Mouse (Mus musculus): Measurements from ENCODE around the gene Chp2. TPM values are rescaled to one million over a fixed set of nuclear protein-coding genes. Genes with fewer than 3 reads are reported as not detected.

Gene Chp2
- polyA plus RNA-seq, 1 experiment from 2014 or later: not detected

GRCm38 (mm10) chr7:122247254-122247864, 28.1 kb downstream of the Chp2 start:
- WGBS: 82% methylated on average over 10 of the region's 10 CpGs
- ATAC-seq (ENCODE audit: insufficient read depth, low FRiP score, low TSS enrichment) (no peak), DNase-seq (ENCODE audit: low spot score) (no peak)
- Histone ChIP-seq H3K4me1 (ENCODE audit: control insufficient read depth, insufficient read depth, low read length) (no peaks in the 10 kb centered on the region), H3K9ac (ENCODE audit: low read length) (no peak overlapping the region), H3K27ac (ENCODE audit: low read depth, low read length) (no peak overlapping the region), H3K27me3 (ENCODE audit: control insufficient read depth, insufficient read depth, low read length) (no peaks in the 10 kb centered on the region), H3K36me3 (ENCODE audit: control insufficient read depth, insufficient read depth, low read length) (no peaks in the 10 kb centered on the region), H3K4me2 (ENCODE audit: low read depth) (no peak overlapping the region), H3K4me3 (ENCODE audit: low read depth, low read length) (no peak overlapping the region), H3K9me3 (ENCODE audit: control insufficient read depth, low read length) (no peaks in the 10 kb centered on the region)

GRCm38 (mm10) chr7:122249321-122249821, 30.1 kb downstream of the Chp2 start:
- Histone ChIP-seq H3K36me3 (ENCODE audit: control insufficient read depth, insufficient read depth, low read length) (no peaks in the 10 kb centered on the region), H3K27ac (ENCODE audit: low read depth, low read length) (no peak overlapping the region), H3K4me2 (ENCODE audit: low read depth) (no peak overlapping the region), H3K9me3 (ENCODE audit: control insufficient read depth, low read length) (no peaks in the 10 kb centered on the region), H3K27me3 (ENCODE audit: control insufficient read depth, insufficient read depth, low read length) (no peaks in the 10 kb centered on the region), H3K9ac (ENCODE audit: low read length) (no peak overlapping the region), H3K4me3 (ENCODE audit: low read depth, low read length) (no peak overlapping the region), H3K4me1 (ENCODE audit: control insufficient read depth, insufficient read depth, low read length) (no peaks in the 10 kb centered on the region)
- ATAC-seq (ENCODE audit: insufficient read depth, low FRiP score, low TSS enrichment): no peak
- 90% methylated on average over 9 of the region's 9 CpGs for WGBS
- no peak for DNase-seq (ENCODE audit: low spot score)

- Histone ChIP-seq H3K27me3 (ENCODE audit: control insufficient read depth, insufficient read depth, low read length) (no peaks in the 10 kb centered on the region), H3K4me1 (ENCODE audit: control insufficient read depth, insufficient read depth, low read length) (no peaks in the 10 kb centered on the region), H3K9me3 (ENCODE audit: control insufficient read depth, low read length) (no peaks in the 10 kb centered on the region), H3K36me3 (ENCODE audit: control insufficient read depth, insufficient read depth, low read length) (no peaks in the 10 kb centered on the region), H3K9ac (ENCODE audit: low read length) (no peak overlapping the region), H3K27ac (ENCODE audit: low read depth, low read length) (no peak overlapping the region), H3K4me3 (ENCODE audit: low read depth, low read length) (no peak overlapping the region), H3K4me2 (ENCODE audit: low read depth) (peak overlapping the region; percentile 19; the same call in 1 of the 2 replicates)
- DNase-seq (ENCODE audit: low spot score): peak; percentile 82
- 29% methylated on average over 21 of the region's 21 CpGs for WGBS
- ATAC-seq (ENCODE audit: insufficient read depth, low FRiP score, low TSS enrichment): peak; percentile 50
These were observed 32.1 kb downstream of the Chp2 start for GRCm38 (mm10) chr7:122251197-122252011.

GRCm38 (mm10) chr7:122256722-122257121, 37.4 kb downstream of the Chp2 start:
- ATAC-seq (ENCODE audit: insufficient read depth, low FRiP score, low TSS enrichment) (no peak), DNase-seq (ENCODE audit: low spot score) (no peak)
- H3K9ac ChIP-seq (ENCODE audit: low read length): no peak overlapping the region
- H3K4me2 ChIP-seq (ENCODE audit: low read depth): no peak overlapping the region
- H3K4me3 ChIP-seq (ENCODE audit: low read depth, low read length): no peak overlapping the region
- H3K27ac ChIP-seq (ENCODE audit: low read depth, low read length): no peak overlapping the region
- no peaks in the 10 kb centered on the region for H3K36me3 ChIP-seq (ENCODE audit: control insufficient read depth, insufficient read depth, low read length)
- no peaks in the 10 kb centered on the region for H3K9me3 ChIP-seq (ENCODE audit: control insufficient read depth, low read length)
- no peaks in the 10 kb centered on the region for H3K27me3 ChIP-seq (ENCODE audit: control insufficient read depth, insufficient read depth, low read length)
- H3K4me1 ChIP-seq (ENCODE audit: control insufficient read depth, insufficient read depth, low read length): no peaks in the 10 kb centered on the region
- 85% methylated on average over 7 of the region's 7 CpGs for WGBS

- Histone ChIP-seq H3K4me1 (ENCODE audit: control insufficient read depth, insufficient read depth, low read length) (no peaks in the 10 kb centered on the region), H3K9me3 (ENCODE audit: control insufficient read depth, low read length) (no peaks in the 10 kb centered on the region), H3K36me3 (ENCODE audit: control insufficient read depth, insufficient read depth, low read length) (no peaks in the 10 kb centered on the region), H3K4me3 (ENCODE audit: low read depth, low read length) (no peak overlapping the region), H3K27ac (ENCODE audit: low read depth, low read length) (no peak overlapping the region), H3K9ac (ENCODE audit: low read length) (no peak overlapping the region), H3K27me3 (ENCODE audit: control insufficient read depth, insufficient read depth, low read length) (no peaks in the 10 kb centered on the region), H3K4me2 (ENCODE audit: low read depth) (no peak overlapping the region)
- DNase-seq (ENCODE audit: low spot score): no peak
- no peak for ATAC-seq (ENCODE audit: insufficient read depth, low FRiP score, low TSS enrichment)
- WGBS: 88% methylated on average over 4 of the region's 4 CpGs
These were observed 39.2 kb downstream of the Chp2 start for GRCm38 (mm10) chr7:122258521-122258920.

GRCm38 (mm10) chr7:122260055-122260602, 40.8 kb downstream of the Chp2 start:
- no peak overlapping the region for H3K27ac ChIP-seq (ENCODE audit: low read depth, low read length)
- WGBS: 86% methylated on average over 5 of the region's 5 CpGs

GRCm38 (mm10) chr7:122268983-122269486, 49.7 kb downstream of the Chp2 start:
- H3K36me3 ChIP-seq (ENCODE audit: control insufficient read depth, insufficient read depth, low read length): no peaks in the 10 kb centered on the region
- H3K4me2 ChIP-seq (ENCODE audit: low read depth): no peak overlapping the region
- no peak overlapping the region for H3K27ac ChIP-seq (ENCODE audit: low read depth, low read length)
- DNase-seq (ENCODE audit: low spot score) (no peak), ATAC-seq (ENCODE audit: insufficient read depth, low FRiP score, low TSS enrichment) (no peak)
- H3K4me1 ChIP-seq (ENCODE audit: control insufficient read depth, insufficient read depth, low read length): no peaks in the 10 kb centered on the region
- H3K27me3 ChIP-seq (ENCODE audit: control insufficient read depth, insufficient read depth, low read length): no peaks in the 10 kb centered on the region
- 87% methylated on average over 4 of the region's 4 CpGs for WGBS
- no peak overlapping the region for H3K9ac ChIP-seq (ENCODE audit: low read length)
- no peaks in the 10 kb centered on the region for H3K9me3 ChIP-seq (ENCODE audit: control insufficient read depth, low read length)
- no peak overlapping the region for H3K4me3 ChIP-seq (ENCODE audit: low read depth, low read length)

More at GRCm38 (mm10) chr7:122260055-122260602, 40.8 kb downstream of the Chp2 start:
- DNase-seq (ENCODE audit: low spot score) (no peak), ATAC-seq (ENCODE audit: insufficient read depth, low FRiP score, low TSS enrichment) (no peak)
- Histone ChIP-seq H3K4me2 (ENCODE audit: low read depth) (no peak overlapping the region), H3K4me3 (ENCODE audit: low read depth, low read length) (no peak overlapping the region), H3K9me3 (ENCODE audit: control insufficient read depth, low read length) (no peaks in the 10 kb centered on the region), H3K27me3 (ENCODE audit: control insufficient read depth, insufficient read depth, low read length) (no peaks in the 10 kb centered on the region), H3K4me1 (ENCODE audit: control insufficient read depth, insufficient read depth, low read length) (no peaks in the 10 kb centered on the region), H3K36me3 (ENCODE audit: control insufficient read depth, insufficient read depth, low read length) (no peaks in the 10 kb centered on the region), H3K9ac (ENCODE audit: low read length) (no peak overlapping the region)

- Histone ChIP-seq H3K36me3 (ENCODE audit: control insufficient read depth, insufficient read depth, low read length) (no peaks in the 10 kb centered on the region), H3K4me3 (ENCODE audit: low read depth, low read length) (no peak overlapping the region), H3K9ac (ENCODE audit: low read length) (no peak overlapping the region), H3K27me3 (ENCODE audit: control insufficient read depth, insufficient read depth, low read length) (no peaks in the 10 kb centered on the region), H3K9me3 (ENCODE audit: control insufficient read depth, low read length) (no peaks in the 10 kb centered on the region), H3K4me2 (ENCODE audit: low read depth) (no peak overlapping the region), H3K27ac (ENCODE audit: low read depth, low read length) (no peak overlapping the region), H3K4me1 (ENCODE audit: control insufficient read depth, insufficient read depth, low read length) (no peaks in the 10 kb centered on the region)
- ATAC-seq (ENCODE audit: insufficient read depth, low FRiP score, low TSS enrichment): no peak
- 87% methylated on average over 2 of the region's 2 CpGs for WGBS
- no peak for DNase-seq (ENCODE audit: low spot score)
These were observed 53.0 kb downstream of the Chp2 start for GRCm38 (mm10) chr7:122272334-122272733.
